Mouse (Mus musculus): Measurements from ENCODE around the gene Prss33. TPM values are rescaled to one million over a fixed set of nuclear protein-coding genes. Genes with fewer than 3 reads are reported as not detected.
A peak's percentile ranks its signal among the peaks of the same experiment; 100 is the strongest.

Prss33 gene
- polyA plus RNA-seq, 1 experiment from 2014 or later = not detected

GRCm38 (mm10) chr17:23843812-23844273 lies 8.0 kb upstream of the Prss33 start, which contains the start of the genes Prss32 and Prss41:
TSS of gene Prss32 (plus strand) at chr17:23843855.
TSS of gene Prss41 (minus strand) at chr17:23844172.
- no peaks in the 10 kb centered on the region for H3K4me1 ChIP-seq (ENCODE audit: insufficient read depth)
- no peak within 1 kb of the TSS for H3K4me3 ChIP-seq (ENCODE audit: low read depth, low read length)
- peak; percentile 64 for TF ChIP-seq CTCF (IDR thresholded peaks at IDR 0.05; ENCODE audit: low read depth)
- peak; percentile 53 for DNase-seq
- no peak within 1 kb of the TSS for H3K27ac ChIP-seq (ENCODE audit: low read depth)
- H3K9ac ChIP-seq = no peak within 1 kb of the TSS
- 0 out of 2 replicates have a peak, but pooled peaks cover 3% of the 10 kb centered on the region for H3K27me3 ChIP-seq (ENCODE audit: insufficient read depth, low read length)
- no peaks in the 10 kb centered on the region for H3K36me3 ChIP-seq (ENCODE audit: insufficient read depth)
- 15% methylated on average over 19 of the region's 19 CpGs for WGBS
- no peaks in the 10 kb centered on the region for H3K9me3 ChIP-seq (ENCODE audit: low read depth, low read length)
- peak within 1 kb of the TSS; percentile 48 for H3K4me2 ChIP-seq
- peak; percentile 58 for ATAC-seq (ENCODE audit: insufficient read depth)

DNA sequence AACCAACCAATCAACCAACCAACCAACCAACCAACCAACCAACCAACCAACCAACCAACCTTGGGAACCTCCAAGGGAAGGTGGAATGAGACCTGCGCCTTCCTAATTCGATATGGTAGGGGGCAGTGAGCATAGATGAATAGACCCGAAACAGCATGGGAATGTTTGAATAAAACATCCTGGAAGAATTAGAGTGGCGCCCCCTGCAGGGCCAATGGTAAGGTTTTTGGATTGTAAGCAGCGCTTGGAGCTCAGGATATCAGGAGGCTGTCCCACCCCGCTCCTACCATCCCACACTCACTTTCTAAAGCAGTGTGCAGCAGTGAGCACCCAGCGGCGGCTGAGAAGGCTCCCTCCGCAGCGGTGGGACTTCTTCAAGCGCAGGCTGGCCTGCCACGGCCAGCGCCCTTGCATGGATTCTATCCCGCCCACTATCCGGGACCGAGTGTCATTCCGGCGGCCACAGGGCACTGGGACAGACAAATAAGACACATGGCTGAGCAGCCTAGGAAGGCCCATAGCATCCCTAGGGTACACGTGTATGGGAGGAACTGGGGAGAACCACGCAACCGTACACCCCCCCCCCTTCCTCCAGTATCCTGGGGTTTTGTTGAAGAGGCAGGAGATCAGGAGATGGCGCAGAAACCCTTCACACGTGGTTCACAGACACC lies 7.4 kb upstream of the Prss33 start:
- no peaks in the 10 kb centered on the region for H3K9me3 ChIP-seq (ENCODE audit: low read depth, low read length)
- peak overlapping the region; percentile 48 for H3K4me2 ChIP-seq
- no peak overlapping the region for H3K27ac ChIP-seq (ENCODE audit: low read depth)
- TF ChIP-seq CTCF (IDR thresholded peaks at IDR 0.05; ENCODE audit: low read depth) = 0 out of 2 replicates have a peak, but pooled peaks have one; percentile 27
- 46% methylated on average over 23 of the region's 23 CpGs for WGBS
- no peaks in the 10 kb centered on the region for H3K36me3 ChIP-seq (ENCODE audit: insufficient read depth)
- H3K4me3 ChIP-seq (ENCODE audit: low read depth, low read length) = no peak overlapping the region
- no peak overlapping the region for H3K9ac ChIP-seq
- H3K4me1 ChIP-seq (ENCODE audit: insufficient read depth) = no peaks in the 10 kb centered on the region
- ATAC-seq (ENCODE audit: insufficient read depth) (no peak), DNase-seq (peak; percentile 12)
- H3K27me3 ChIP-seq (ENCODE audit: insufficient read depth, low read length) = 0 out of 2 replicates have a peak, but pooled peaks cover 3% of the 10 kb centered on the region

DNA sequence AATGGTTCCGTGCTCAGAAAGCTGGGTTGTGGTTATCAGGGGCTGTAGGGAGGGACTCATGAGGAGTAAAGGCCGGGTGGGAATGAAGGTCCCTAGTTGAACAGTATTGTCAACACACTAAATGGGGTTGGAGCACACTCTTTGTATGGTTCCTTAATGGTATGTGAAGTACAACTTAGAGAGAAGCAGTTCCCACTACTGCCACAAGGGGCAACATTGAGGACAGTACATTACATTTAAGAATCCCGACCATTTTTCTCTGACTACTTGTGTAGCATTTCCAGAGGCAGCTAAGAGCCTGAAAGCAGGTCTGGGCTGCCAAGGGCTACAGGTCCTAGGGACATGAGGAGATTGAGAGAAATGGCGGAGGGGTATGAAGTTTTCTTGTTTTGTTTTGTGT lies 5.3 kb upstream of the Prss33 start:
- Histone ChIP-seq H3K4me1 (ENCODE audit: insufficient read depth) (no peaks in the 10 kb centered on the region), H3K27ac (ENCODE audit: low read depth) (no peak overlapping the region), H3K9me3 (ENCODE audit: low read depth, low read length) (no peaks in the 10 kb centered on the region), H3K9ac (no peak overlapping the region), H3K4me3 (ENCODE audit: low read depth, low read length) (no peak overlapping the region), H3K36me3 (ENCODE audit: insufficient read depth) (no peaks in the 10 kb centered on the region), H3K4me2 (no peak overlapping the region), H3K27me3 (ENCODE audit: insufficient read depth, low read length) (0 out of 2 replicates have a peak, but pooled peaks cover 3% of the 10 kb centered on the region)
- WGBS = 30% methylated on average over 4 of the region's 4 CpGs
- DNase-seq (peak; percentile 91), ATAC-seq (ENCODE audit: insufficient read depth) (peak; percentile 32; the same call in 1 of the 2 replicates)
- TF ChIP-seq CTCF (IDR thresholded peaks at IDR 0.05; ENCODE audit: low read depth) = peak; percentile 84

- peaks cover 12% of the 10 kb centered on the region for H3K36me3 ChIP-seq (ENCODE audit: insufficient read depth)
- H3K4me3 ChIP-seq (ENCODE audit: low read depth, low read length) = no peak overlapping the region
- peaks cover 3% of the 10 kb centered on the region; the same call in 1 of the 2 replicates for H3K27me3 ChIP-seq (ENCODE audit: insufficient read depth, low read length)
- 92% methylated on average over 1 of the region's 1 CpGs for WGBS
- 0 out of 2 replicates have a peak, but pooled peaks cover 5% of the 10 kb centered on the region for H3K4me1 ChIP-seq (ENCODE audit: insufficient read depth)
- H3K27ac ChIP-seq (ENCODE audit: low read depth) = no peak overlapping the region
- no peak overlapping the region for H3K4me2 ChIP-seq
- H3K9me3 ChIP-seq (ENCODE audit: low read depth, low read length) = peaks cover 5% of the 10 kb centered on the region; the same call in 1 of the 2 replicates
- no peak for DNase-seq
- TF ChIP-seq CTCF (IDR thresholded peaks at IDR 0.05; ENCODE audit: low read depth) = no peak
- no peak for ATAC-seq (ENCODE audit: insufficient read depth)
- no peak overlapping the region for H3K9ac ChIP-seq
Observed at GRCm38 (mm10) chr17:23831201-23831600, 4.7 kb downstream of the Prss33 start.

GRCm38 (mm10) chr17:23829064-23829619 lies 6.7 kb downstream of the Prss33 start, which contains the start of gene Elob:
TSS of gene Elob (minus strand) at chr17:23829136.
- Histone ChIP-seq H3K9me3 (ENCODE audit: low read depth, low read length) (peaks cover 5% of the 10 kb centered on the region; the same call in 1 of the 2 replicates), H3K4me3 (ENCODE audit: low read depth, low read length) (peak within 1 kb of the TSS; percentile 83), H3K4me1 (ENCODE audit: insufficient read depth) (0 out of 2 replicates have a peak, but pooled peaks cover 5% of the 10 kb centered on the region), H3K27me3 (ENCODE audit: insufficient read depth, low read length) (peaks cover 3% of the 10 kb centered on the region; the same call in 1 of the 2 replicates), H3K4me2 (peak within 1 kb of the TSS; percentile 74), H3K36me3 (ENCODE audit: insufficient read depth) (peaks cover 33% of the 10 kb centered on the region), H3K9ac (peak within 1 kb of the TSS; percentile 83), H3K27ac (ENCODE audit: low read depth) (peak within 1 kb of the TSS; percentile 94)
- DNase-seq (peak; percentile 93), ATAC-seq (ENCODE audit: insufficient read depth) (peak; percentile 93)
- TF ChIP-seq CTCF (IDR thresholded peaks at IDR 0.05; ENCODE audit: low read depth) = peak; percentile 72
- WGBS = under 1% methylated on average over 28 of the region's 42 CpGs

GRCm38 (mm10) chr17:23828271-23829001 lies 7.4 kb downstream of the Prss33 start:
- peak; percentile 68 for DNase-seq
- peak overlapping the region; percentile 83 for H3K4me3 ChIP-seq (ENCODE audit: low read depth, low read length)
- under 1% methylated on average over 47 of the region's 47 CpGs for WGBS

More at GRCm38 (mm10) chr17:23828271-23829001, 7.4 kb downstream of the Prss33 start:
- peaks cover 3% of the 10 kb centered on the region; the same call in 1 of the 2 replicates for H3K27me3 ChIP-seq (ENCODE audit: insufficient read depth, low read length)
- H3K27ac ChIP-seq (ENCODE audit: low read depth) = peak overlapping the region; percentile 94
- ATAC-seq (ENCODE audit: insufficient read depth) = peak; percentile 79
- TF ChIP-seq CTCF (IDR thresholded peaks at IDR 0.05; ENCODE audit: low read depth) = peak; percentile 51
- H3K9me3 ChIP-seq (ENCODE audit: low read depth, low read length) = peaks cover 5% of the 10 kb centered on the region; the same call in 1 of the 2 replicates
- H3K4me2 ChIP-seq = peak overlapping the region; percentile 74
- peaks cover 40% of the 10 kb centered on the region for H3K36me3 ChIP-seq (ENCODE audit: insufficient read depth)
- H3K4me1 ChIP-seq (ENCODE audit: insufficient read depth) = 0 out of 2 replicates have a peak, but pooled peaks cover 5% of the 10 kb centered on the region
- peak overlapping the region; percentile 83 for H3K9ac ChIP-seq

Data from lung, embryonic 14.5 days (tissue).